Mouse (Mus musculus): ENCODE data around the gene Ascl2. TPM values are rescaled to one million over a fixed set of nuclear protein-coding genes. Genes with fewer than 3 reads are reported as not detected.
A peak's percentile ranks its signal among the peaks of the same experiment; 100 is the strongest.

Gene Ascl2
- polyA plus RNA-seq, 1 experiment from 2014 or later, result 1.1 TPM

GRCm38 (mm10) chr7:142949568-142949967, 19.5 kb downstream of the Ascl2 start:
- no peaks in the 10 kb centered on the region for H3K36me3 ChIP-seq
- H3K9me3 ChIP-seq, result 0 out of 2 replicates have a peak, but pooled peaks cover 8% of the 10 kb centered on the region
- H3K4me3 ChIP-seq (replicated peaks), result no peak overlapping the region
- ATAC-seq (ENCODE audit: insufficient number of reproducible peaks, insufficient read depth, low FRiP score, low TSS enrichment, low read depth), result no peak
- WGBS, result 0% methylated on average over 1 of the region's 1 CpGs
- H3K9ac ChIP-seq (replicated peaks), result no peak overlapping the region
- no peak overlapping the region for H3K4me2 ChIP-seq
- H3K4me1 ChIP-seq (replicated peaks), result peaks cover 4% of the 10 kb centered on the region; the same call in 1 of the 2 replicates
- no peak overlapping the region for H3K27ac ChIP-seq
- 0 out of 2 replicates have a peak, but pooled peaks cover 6% of the 10 kb centered on the region for H3K27me3 ChIP-seq

DNA sequence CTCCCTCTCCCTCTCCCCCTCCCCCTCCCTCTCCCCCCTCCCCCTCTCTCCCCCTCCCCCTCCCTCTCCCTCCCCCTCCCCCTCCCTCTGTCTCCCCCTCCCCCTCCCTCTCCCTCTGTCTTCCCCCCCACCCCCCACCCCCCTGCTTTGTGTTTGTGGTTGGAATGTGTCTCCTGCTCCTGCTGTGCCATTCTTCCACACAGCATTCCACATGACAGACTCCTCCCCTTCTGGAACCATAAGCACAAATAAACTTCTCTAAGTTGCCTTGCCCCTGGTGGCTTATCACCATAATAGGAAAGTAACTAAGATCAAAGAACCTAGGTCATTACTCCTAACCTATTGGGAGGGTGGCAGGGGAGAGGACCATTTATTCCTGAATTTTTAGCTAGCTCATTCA, 31.4 kb downstream of the Ascl2 start:
- Histone ChIP-seq H3K4me1 (replicated peaks) (no peaks in the 10 kb centered on the region), H3K4me3 (replicated peaks) (no peak overlapping the region), H3K4me2 (no peak overlapping the region), H3K27me3 (no peaks in the 10 kb centered on the region), H3K27ac (no peak overlapping the region), H3K9ac (replicated peaks) (no peak overlapping the region), H3K9me3 (no peaks in the 10 kb centered on the region), H3K36me3 (no peaks in the 10 kb centered on the region)
- ATAC-seq (ENCODE audit: insufficient number of reproducible peaks, insufficient read depth, low FRiP score, low TSS enrichment, low read depth), result no peak

- H3K4me1 ChIP-seq (replicated peaks), result no peaks in the 10 kb centered on the region
- ATAC-seq (ENCODE audit: insufficient number of reproducible peaks, insufficient read depth, low FRiP score, low TSS enrichment, low read depth), result no peak
- no peaks in the 10 kb centered on the region for H3K9me3 ChIP-seq
- no peak overlapping the region for H3K9ac ChIP-seq (replicated peaks)
- H3K36me3 ChIP-seq, result no peaks in the 10 kb centered on the region
- H3K4me2 ChIP-seq, result no peak overlapping the region
- H3K27ac ChIP-seq, result no peak overlapping the region
- 84% methylated on average over 14 of the region's 14 CpGs for WGBS
- no peak overlapping the region for H3K4me3 ChIP-seq (replicated peaks)
- no peaks in the 10 kb centered on the region for H3K27me3 ChIP-seq
Measured at GRCm38 (mm10) chr7:142935708-142936107, 33.4 kb downstream of the Ascl2 start.

GRCm38 (mm10) chr7:142932469-142932868, 36.6 kb downstream of the Ascl2 start:
- H3K27me3 ChIP-seq, result 0 out of 2 replicates have a peak, but pooled peaks cover under 1% of the 10 kb centered on the region
- H3K4me1 ChIP-seq (replicated peaks), result no peaks in the 10 kb centered on the region
- 67% methylated on average over 3 of the region's 3 CpGs for WGBS
- H3K4me3 ChIP-seq (replicated peaks), result no peak overlapping the region
- H3K9me3 ChIP-seq, result no peaks in the 10 kb centered on the region
- no peak overlapping the region for H3K27ac ChIP-seq
- no peak for ATAC-seq (ENCODE audit: insufficient number of reproducible peaks, insufficient read depth, low FRiP score, low TSS enrichment, low read depth)
- H3K36me3 ChIP-seq, result no peaks in the 10 kb centered on the region
- no peak overlapping the region for H3K4me2 ChIP-seq
- H3K9ac ChIP-seq (replicated peaks), result no peak overlapping the region

DNA sequence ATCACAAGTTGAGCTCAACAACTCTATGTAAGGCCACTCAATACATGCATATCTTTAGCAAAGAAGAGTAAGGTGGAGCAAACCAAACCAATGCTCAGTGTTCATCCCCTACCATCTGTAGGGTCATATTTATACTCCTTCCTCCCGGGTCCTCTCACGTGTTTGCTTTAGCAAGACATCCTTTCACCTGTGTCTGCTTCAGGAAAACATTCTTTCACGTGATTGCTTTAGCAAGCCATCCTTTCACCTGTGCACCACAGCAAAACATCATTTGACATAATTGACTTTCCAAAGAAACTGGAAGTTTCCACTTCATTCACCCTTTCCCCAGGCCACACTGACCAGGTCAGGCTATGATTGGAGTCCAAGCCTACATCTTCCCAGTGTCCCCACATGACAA, 38.0 kb downstream of the Ascl2 start, which contains the start of gene Th:
TSS of gene Th (minus strand) at position 101 of the 400 bp plus-strand sequence.
- 83% methylated on average over 3 of the region's 3 CpGs for WGBS
- no peak within 1 kb of the TSS for H3K4me2 ChIP-seq
- no peak for ATAC-seq (ENCODE audit: insufficient number of reproducible peaks, insufficient read depth, low FRiP score, low TSS enrichment, low read depth)

GRCm38 (mm10) chr7:142929516-142929915, 39.5 kb downstream of the Ascl2 start:
- no peak for ATAC-seq (ENCODE audit: insufficient number of reproducible peaks, insufficient read depth, low FRiP score, low TSS enrichment, low read depth)
- 68% methylated on average over 2 of the region's 2 CpGs for WGBS
- 0 out of 2 replicates have a peak, but pooled peaks cover 3% of the 10 kb centered on the region for H3K27me3 ChIP-seq
- no peaks in the 10 kb centered on the region for H3K4me1 ChIP-seq (replicated peaks)
- H3K4me2 ChIP-seq, result no peak overlapping the region
- H3K36me3 ChIP-seq, result no peaks in the 10 kb centered on the region
- no peak overlapping the region for H3K4me3 ChIP-seq (replicated peaks)
- H3K9me3 ChIP-seq, result no peaks in the 10 kb centered on the region
- H3K27ac ChIP-seq, result no peak overlapping the region
- no peak overlapping the region for H3K9ac ChIP-seq (replicated peaks)

More for the DNA sequence above, 38.0 kb downstream of the Ascl2 start, which contains the start of gene Th:
- Histone ChIP-seq H3K4me1 (replicated peaks) (no peaks in the 10 kb centered on the region), H3K9me3 (no peaks in the 10 kb centered on the region), H3K27me3 (0 out of 2 replicates have a peak, but pooled peaks cover 3% of the 10 kb centered on the region), H3K36me3 (no peaks in the 10 kb centered on the region), H3K9ac (replicated peaks) (no peak within 1 kb of the TSS), H3K27ac (no peak within 1 kb of the TSS), H3K4me3 (replicated peaks) (no peak within 1 kb of the TSS)

DNA sequence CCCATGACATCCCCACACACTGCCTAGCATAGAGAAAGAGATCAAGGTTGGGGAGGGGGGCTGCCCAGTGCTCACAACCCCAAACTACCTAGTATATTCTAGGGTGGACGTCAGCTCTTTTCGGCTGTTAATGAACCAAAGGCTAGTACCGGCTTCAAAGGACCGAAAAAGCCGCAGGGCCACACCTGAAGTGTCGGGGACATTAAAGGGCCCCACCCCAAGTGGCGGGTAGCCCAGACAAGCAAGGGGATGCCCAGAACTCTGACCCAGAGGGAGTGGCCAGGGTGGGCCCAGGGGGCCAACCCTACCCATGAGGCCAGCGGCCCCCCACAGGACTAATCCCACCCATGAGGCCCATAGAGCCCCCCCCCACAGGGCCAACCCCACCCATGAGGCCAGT, 41.8 kb downstream of the Ascl2 start:
- H3K4me3 ChIP-seq (replicated peaks), result no peak overlapping the region
- H3K9ac ChIP-seq (replicated peaks), result no peak overlapping the region
- H3K36me3 ChIP-seq, result no peaks in the 10 kb centered on the region
- H3K27ac ChIP-seq, result no peak overlapping the region
- no peaks in the 10 kb centered on the region for H3K4me1 ChIP-seq (replicated peaks)
- no peaks in the 10 kb centered on the region for H3K9me3 ChIP-seq
- WGBS, result 69% methylated on average over 8 of the region's 8 CpGs
- H3K27me3 ChIP-seq, result 0 out of 2 replicates have a peak, but pooled peaks cover 3% of the 10 kb centered on the region
- H3K4me2 ChIP-seq, result no peak overlapping the region
- no peak for ATAC-seq (ENCODE audit: insufficient number of reproducible peaks, insufficient read depth, low FRiP score, low TSS enrichment, low read depth)

GRCm38 (mm10) chr7:142918641-142919628, 50.1 kb downstream of the Ascl2 start:
- H3K9ac ChIP-seq (replicated peaks), result no peak overlapping the region
- no peaks in the 10 kb centered on the region for H3K27me3 ChIP-seq
- H3K27ac ChIP-seq, result no peak overlapping the region
- H3K4me1 ChIP-seq (replicated peaks), result no peaks in the 10 kb centered on the region
- H3K4me2 ChIP-seq, result no peak overlapping the region
- H3K4me3 ChIP-seq (replicated peaks), result no peak overlapping the region
- WGBS, result 27% methylated on average over 8 of the region's 8 CpGs
- H3K36me3 ChIP-seq, result no peaks in the 10 kb centered on the region
- peak; percentile 67 for ATAC-seq (ENCODE audit: insufficient number of reproducible peaks, insufficient read depth, low FRiP score, low TSS enrichment, low read depth)
- H3K9me3 ChIP-seq, result no peaks in the 10 kb centered on the region

DNA sequence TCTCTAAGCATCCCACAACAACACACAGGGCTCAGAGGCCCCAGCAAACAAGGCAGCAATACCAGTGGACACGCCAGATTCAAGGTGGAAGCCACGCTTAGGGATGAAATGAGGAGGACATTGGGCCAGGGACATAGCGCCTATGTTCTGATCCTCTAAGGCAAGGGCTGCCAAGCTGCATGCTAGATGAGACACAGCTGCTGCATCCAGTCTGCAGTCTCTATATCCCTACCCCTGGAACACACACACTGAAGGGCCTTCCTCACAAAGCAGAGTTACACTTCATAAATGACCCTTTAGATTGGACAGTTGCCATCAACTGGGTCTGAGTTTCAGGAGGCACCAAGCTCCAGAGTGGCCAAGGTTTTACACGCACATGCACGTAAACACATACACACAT, 51.4 kb downstream of the Ascl2 start:
- no peak for ATAC-seq (ENCODE audit: insufficient number of reproducible peaks, insufficient read depth, low FRiP score, low TSS enrichment, low read depth)
- no peak overlapping the region for H3K9ac ChIP-seq (replicated peaks)
- no peaks in the 10 kb centered on the region for H3K27me3 ChIP-seq
- no peaks in the 10 kb centered on the region for H3K36me3 ChIP-seq
- H3K4me3 ChIP-seq (replicated peaks), result no peak overlapping the region
- H3K4me2 ChIP-seq, result no peak overlapping the region
- no peaks in the 10 kb centered on the region for H3K4me1 ChIP-seq (replicated peaks)
- H3K27ac ChIP-seq, result no peak overlapping the region
- no peaks in the 10 kb centered on the region for H3K9me3 ChIP-seq
- 87% methylated on average over 5 of the region's 5 CpGs for WGBS
